ENCODE assay signal across 10 mouse cellular contexts in genomic region chr19:45317473-45317882, GRCm38 (mm10). TPM values are rescaled to one million over a fixed set of nuclear protein-coding genes. Genes with fewer than 3 reads are reported as not detected.
DNase-seq lines count a peak whose midpoint lies in the region; ATAC-seq and TF ChIP-seq lines count a peak whose summit lies in the region.
"Had no signal": no experiment of that assay in that cellular context is flagged by ENCODE, and none has a peak within 500 bp of the region (broad histone marks: within the 10 kb centered on the region; RNA-seq: fewer than 3 reads in every experiment).

No protein-coding gene starts in this region.

- ATAC-seq in intestine, postnatal 0 days: no peak

- TF ChIP-seq POLR2A in cerebellum, adult 2 months (IDR thresholded peaks at IDR 0.05; ENCODE audit: borderline replicate concordance, insufficient read depth, low read length): no peak

- 0 out of 2 replicates have a peak overlapping the region, but pooled peaks have one; percentile 62 for H3K27ac ChIP-seq in heart, embryonic 10.5 days
- H3K27ac ChIP-seq in intestine, postnatal 0 days (ENCODE audit: low read depth, low read length): no peak overlapping the region
- H3K27ac ChIP-seq in cerebellum, adult 2 months (ENCODE audit: insufficient read depth, low read length): no peak overlapping the region
- H3K27ac ChIP-seq: liver, embryonic 15.5 days had no signal

- no peaks in the 10 kb centered on the region for H3K36me3 ChIP-seq in heart, embryonic 10.5 days
- no peaks in the 10 kb centered on the region for H3K36me3 ChIP-seq in intestine, postnatal 0 days (ENCODE audit: control insufficient read depth, insufficient read depth)
- H3K36me3 ChIP-seq: liver, embryonic 15.5 days had no signal

- intact Hi-C loops in heart, postnatal 25 days (cut with DNase I): no loop called here

- H3K4me2 ChIP-seq in intestine, postnatal 0 days (replicated peaks; ENCODE audit: low read depth): peak overlapping the region; percentile 30; the same call in 1 of the 2 replicates
- H3K4me2 ChIP-seq: liver, embryonic 15.5 days had no signal

- WGBS in heart, embryonic 10.5 days: 39% methylated on average over 13 of the region's 13 CpGs
- 11% methylated on average over 13 of the region's 13 CpGs for WGBS in intestine, postnatal 0 days
- WGBS in cerebellum, adult 2 months: 52% methylated on average over 13 of the region's 13 CpGs

- H3K9ac ChIP-seq in intestine, postnatal 0 days (ENCODE audit: low read depth, low read length): no peak overlapping the region
- H3K9ac ChIP-seq: liver, embryonic 15.5 days had no signal

- no peak for DNase-seq in heart, embryonic 10.5 days (ENCODE audit: low spot score)
- DNase-seq in heart, postnatal 25 days (ENCODE audit: low spot score): no peak
- DNase-seq in urinary bladder, postnatal 14 days (ENCODE audit: low spot score): peak; percentile 35
- no peak for DNase-seq in urinary bladder, postnatal 4 days (ENCODE audit: low spot score in 2 of 2)
- no peak for DNase-seq in cerebellum, adult 2 months
- no peak for DNase-seq in right cerebral cortex, adult 2 months (ENCODE audit: low spot score in 2 of 2)
- no peak for DNase-seq in layer of hippocampus, adult 11-12 months (ENCODE audit: low spot score)

- H3K4me1 ChIP-seq in heart, embryonic 10.5 days: peaks cover 22% of the 10 kb centered on the region
- no peaks in the 10 kb centered on the region for H3K4me1 ChIP-seq in intestine, postnatal 0 days (replicated peaks; ENCODE audit: control insufficient read depth, insufficient read depth, low read length)
- no peaks in the 10 kb centered on the region for H3K4me1 ChIP-seq in cerebellum, adult 2 months (ENCODE audit: control insufficient read depth, insufficient read depth, low read length)
- H3K4me1 ChIP-seq: liver, embryonic 15.5 days had no signal

- H3K4me3 ChIP-seq in heart, embryonic 10.5 days: no peak overlapping the region
- no peak overlapping the region for H3K4me3 ChIP-seq in intestine, postnatal 0 days (ENCODE audit: low read depth, low read length)
- no peak overlapping the region for H3K4me3 ChIP-seq in cerebellum, adult 2 months (replicated peaks; ENCODE audit: insufficient read depth, low read depth, low read length)
- H3K4me3 ChIP-seq: liver, embryonic 15.5 days; myocyte had no signal

- H3K9me3 ChIP-seq in heart, embryonic 10.5 days: no peaks in the 10 kb centered on the region
- H3K9me3 ChIP-seq in intestine, postnatal 0 days (ENCODE audit: control insufficient read depth): no peaks in the 10 kb centered on the region
- H3K9me3 ChIP-seq: liver, embryonic 15.5 days had no signal

- TF ChIP-seq CTCF in intestine, postnatal 0 days (IDR thresholded peaks at IDR 0.05; ENCODE audit: low read depth): no peak
- no peak for TF ChIP-seq CTCF in cerebellum, adult 2 months (IDR thresholded peaks at IDR 0.05; ENCODE audit: borderline replicate concordance, insufficient read depth, low read depth, low read length)

- H3K27me3 ChIP-seq in heart, embryonic 10.5 days (ENCODE audit: insufficient read depth, poor library complexity, severe bottlenecking): peaks cover 12% of the 10 kb centered on the region; the same call in 1 of the 2 replicates
- H3K27me3 ChIP-seq in intestine, postnatal 0 days (replicated peaks; ENCODE audit: control insufficient read depth, insufficient read depth, low read length): no peaks in the 10 kb centered on the region
- no peaks in the 10 kb centered on the region for H3K27me3 ChIP-seq in cerebellum, adult 2 months (ENCODE audit: control insufficient read depth, insufficient read depth, low read length)

RNA-seq across cellular contexts. Expression of gene Btrc, which starts 46.1 kb away (rescaled TPM):
- 46.9 and 47.8 TPM in 2 replicates for polyA plus RNA-seq in heart, embryonic 10.5 days (2016; fragmentation: Nextera tagmentation; extraction: Ambion mirVana)
- total RNA-seq in heart, postnatal 25 days (2021): 10 to 100 TPM; 15.6 to 20.4 TPM
- polyA plus RNA-seq in intestine, postnatal 0 days (2015; fragmentation: Nextera tagmentation; extraction: Ambion mirVana): 11.9 and 12.3 TPM in 2 replicates
- polyA plus RNA-seq in cerebellum, adult 2 months (2012; rRNA removed): 65.9 and 66.5 TPM in 2 replicates
